Mouse (Mus musculus): ENCODE results near the gene Mucl3.

The Mucl3 gene

GRCm38 (mm10) chr17:35643609-35644236 lies at the start of gene Mucl3:
Gene Mucl3 (minus strand): TSS chr17:35643695.
- DNase-seq = no peak

- no peak for DNase-seq
Observed at GRCm38 (mm10) chr17:35692368-35692767, 48.9 kb upstream of the Mucl3 start.

DNA sequence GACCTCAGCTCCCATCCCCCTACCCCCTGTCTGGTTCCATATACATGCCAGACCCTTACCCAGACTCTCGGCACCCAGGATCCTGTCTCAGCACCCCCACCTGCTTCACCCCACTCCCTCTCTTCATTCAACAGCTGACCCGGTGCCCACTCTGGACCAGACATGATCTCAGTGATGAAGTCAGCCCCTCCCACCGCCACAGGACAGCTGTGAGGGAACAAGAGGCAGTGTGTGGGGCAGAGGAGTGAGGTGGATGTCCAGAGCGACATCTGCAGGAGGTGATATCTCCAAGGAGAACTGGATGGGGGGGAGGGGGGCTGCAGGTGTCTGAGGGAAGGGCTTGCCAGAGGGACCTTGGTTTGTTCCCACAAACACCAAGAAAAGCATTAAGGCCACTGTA lies 48.3 kb upstream of the Mucl3 start:
- DNase-seq = no peak

DNA sequence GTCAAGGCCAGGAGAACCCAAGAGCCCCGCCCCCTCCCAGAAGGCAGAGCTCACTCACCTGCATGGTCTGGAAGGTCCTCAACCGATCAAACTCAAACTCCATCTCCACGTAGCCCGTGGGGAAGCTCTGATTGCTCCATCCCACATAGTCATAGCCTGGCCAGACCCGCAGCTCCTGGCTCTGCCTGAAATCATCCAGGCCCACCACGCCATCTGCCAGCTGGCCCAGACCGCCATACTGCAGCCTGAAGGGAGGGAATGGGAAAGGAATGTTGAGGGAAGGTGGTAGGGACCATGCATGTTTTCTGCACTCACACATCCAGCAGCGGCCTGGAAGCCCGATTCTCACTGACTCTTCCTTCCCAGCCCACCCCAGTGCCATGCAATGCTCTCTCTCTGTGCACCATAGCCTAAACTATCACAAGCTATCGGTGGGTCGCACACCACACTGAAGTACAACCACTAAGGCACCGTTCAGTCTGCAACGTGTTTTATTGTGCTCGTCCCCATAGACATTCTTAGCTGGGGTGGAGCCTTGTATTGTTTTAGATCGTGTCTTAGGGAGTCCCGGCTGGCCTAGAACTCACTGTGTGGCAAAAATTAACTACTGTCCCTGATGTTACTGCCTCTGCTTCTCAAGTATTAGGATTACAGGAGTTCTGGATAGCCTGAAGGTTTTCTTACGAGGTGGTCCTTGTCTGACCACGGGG lies 46.6 kb upstream of the Mucl3 start:
- no peak for DNase-seq

- DNase-seq = no peak
Observed at GRCm38 (mm10) chr17:35688347-35689175, 45.1 kb upstream of the Mucl3 start.

DNA sequence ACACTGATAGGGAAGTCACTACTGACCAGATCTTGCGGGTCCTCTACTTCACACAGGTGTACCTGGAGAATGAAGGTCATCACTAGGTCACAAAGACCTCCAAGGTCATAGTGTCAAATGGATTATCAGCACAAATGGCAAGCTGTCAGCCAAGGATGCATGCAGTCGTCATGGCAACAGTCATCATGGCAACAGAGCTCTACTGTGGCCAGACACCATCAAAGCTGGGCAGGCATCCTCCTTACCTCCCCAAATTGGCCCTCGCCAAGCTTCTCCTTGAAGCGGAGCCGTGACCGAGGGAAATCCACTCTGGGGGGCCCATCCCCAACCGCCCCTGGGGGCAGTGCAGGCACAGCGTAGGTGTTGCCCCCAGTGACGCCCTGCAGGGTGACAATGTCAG lies 41.6 kb upstream of the Mucl3 start:
- DNase-seq = no peak

GRCm38 (mm10) chr17:35681986-35682385 lies 38.5 kb upstream of the Mucl3 start:
- DNase-seq = no peak

- DNase-seq = no peak
Observed at GRCm38 (mm10) chr17:35680591-35680990, 37.1 kb upstream of the Mucl3 start.

DNA sequence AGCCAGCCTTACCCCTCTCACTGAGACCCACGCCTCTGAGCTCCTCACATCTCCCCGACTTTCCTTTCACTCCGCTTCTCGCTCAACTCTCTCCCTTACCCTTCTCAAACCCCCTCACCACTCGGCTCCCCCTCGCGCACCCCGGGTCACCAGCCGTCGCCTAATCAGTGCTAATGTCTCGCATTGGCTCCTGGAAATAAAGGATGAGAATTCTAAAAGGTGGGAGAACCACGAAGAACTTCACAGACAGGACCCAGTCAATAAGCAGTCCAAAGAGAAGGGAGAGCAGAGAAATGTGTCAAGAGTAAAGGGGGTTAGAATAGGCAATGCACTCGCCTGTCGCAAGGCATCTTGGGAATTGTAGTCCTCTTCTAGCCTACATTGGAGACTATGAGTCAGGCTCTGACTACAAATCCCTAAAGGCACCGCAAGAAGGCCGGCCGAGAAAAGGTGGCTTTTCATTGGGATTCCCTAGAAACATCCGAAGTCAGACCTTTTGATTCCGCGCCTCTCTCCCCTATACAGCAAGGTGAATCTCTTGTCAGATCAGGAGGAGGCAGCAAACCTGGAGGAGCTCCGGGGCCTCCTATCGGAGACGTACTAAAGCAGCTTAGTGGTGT lies 30.0 kb upstream of the Mucl3 start, which contains the start of gene Gtf2h4:
TSS of gene Gtf2h4 (minus strand) at position 324 of the 620 bp plus-strand sequence.
- peak; percentile 87 to 95 for DNase-seq

GRCm38 (mm10) chr17:35672527-35672926 lies 29.0 kb upstream of the Mucl3 start:
- no peak for DNase-seq

DNA sequence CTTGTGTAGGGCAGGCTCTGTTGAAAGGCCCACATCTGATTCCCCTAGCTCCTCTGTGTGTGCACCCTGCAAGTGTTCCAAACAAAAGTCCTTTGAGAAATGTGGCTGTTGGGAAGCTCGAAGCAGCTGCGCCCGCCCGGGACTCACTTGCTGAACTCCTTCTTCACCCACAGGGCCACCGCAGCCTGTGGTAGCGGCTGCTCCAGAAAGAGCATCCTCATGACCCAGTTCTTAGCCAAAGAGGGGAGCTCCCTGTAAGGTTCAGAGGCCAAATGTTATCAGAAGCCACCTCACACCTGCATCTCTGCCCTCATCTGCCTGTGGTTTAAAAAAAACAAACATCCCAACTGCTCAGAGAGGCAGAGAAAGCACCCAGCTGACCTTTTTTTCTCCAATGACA lies 28.4 kb upstream of the Mucl3 start:
- DNase-seq = no peak

DNA sequence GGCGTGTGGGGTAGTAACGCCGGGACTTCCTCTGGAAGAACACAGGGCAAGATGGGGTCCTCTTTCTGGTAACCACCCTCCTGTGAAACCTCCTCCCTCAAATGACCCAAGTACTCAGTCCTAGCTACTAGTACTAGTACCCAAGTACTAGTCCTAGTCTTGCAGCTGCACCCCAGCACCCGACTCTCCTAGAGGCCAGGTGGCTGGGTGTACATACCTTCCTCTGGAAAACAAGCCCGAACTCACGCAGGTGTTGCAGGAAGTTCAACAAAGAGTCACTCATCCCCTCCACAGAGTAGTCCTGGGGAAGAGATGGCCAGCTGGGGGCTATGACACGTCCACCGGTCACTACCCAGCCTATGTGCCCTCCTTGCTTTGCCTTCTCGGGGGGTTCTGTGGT lies 26.2 kb upstream of the Mucl3 start:
- no peak for DNase-seq

GRCm38 (mm10) chr17:35667334-35668065 lies 24.0 kb upstream of the Mucl3 start, which contains the start of gene Vars2:
Gene Vars2 (minus strand): TSS chr17:35667592.
- peak; percentile 95 to 99 for DNase-seq

GRCm38 (mm10) chr17:35666851-35667256 lies 23.4 kb upstream of the Mucl3 start:
- peak in 1 of 2 experiments; percentile 34 for DNase-seq

DNA sequence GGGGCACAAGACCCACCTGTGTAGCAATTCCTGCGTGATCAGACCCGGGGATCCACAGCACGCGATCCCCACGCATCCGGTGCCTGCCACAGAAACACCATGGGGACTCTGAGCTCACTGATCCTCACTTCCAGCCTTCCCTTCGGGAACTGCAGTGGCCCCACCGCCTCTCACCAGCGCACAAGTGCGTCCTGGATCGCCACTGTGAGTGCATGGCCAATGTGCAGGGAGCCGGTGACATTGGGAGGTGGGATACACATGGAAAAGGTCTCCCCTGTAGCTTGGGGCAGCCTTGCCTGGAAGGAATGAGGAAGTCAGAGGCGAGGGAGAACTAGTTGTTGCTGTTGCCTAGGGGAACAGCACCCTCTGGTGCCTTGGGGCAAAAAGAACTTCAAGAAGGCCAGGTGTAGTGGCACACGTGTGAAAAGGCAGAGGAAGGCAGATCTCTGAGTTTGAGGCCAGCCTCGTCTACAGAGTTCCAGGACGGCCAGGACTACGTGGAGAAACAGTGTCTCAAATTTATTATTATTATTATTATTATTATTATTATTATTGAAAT lies 22.5 kb upstream of the Mucl3 start:
- DNase-seq = no peak

DNA sequence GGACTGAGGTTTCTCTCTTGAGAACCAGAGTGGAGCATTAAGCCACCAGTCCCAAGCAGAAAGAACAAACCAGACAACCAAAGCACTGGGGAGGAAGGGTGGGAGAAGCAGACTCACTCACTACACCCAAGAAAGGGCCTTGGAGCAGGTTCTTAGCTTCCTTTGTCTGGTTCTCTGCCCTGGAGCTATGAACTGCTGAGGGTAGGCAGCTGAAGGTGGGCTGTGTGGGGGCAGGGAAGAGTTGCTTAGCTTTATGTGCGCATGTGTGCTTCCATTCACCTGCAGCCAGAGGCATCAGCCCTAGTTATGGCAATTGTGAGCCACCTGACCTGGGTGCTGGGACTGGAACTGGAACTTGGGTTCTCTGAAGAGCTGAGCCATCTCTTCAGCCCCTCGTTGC lies 9.6 kb upstream of the Mucl3 start:
- no peak for DNase-seq

- no peak for DNase-seq
Observed at GRCm38 (mm10) chr17:35649429-35649828, 5.9 kb upstream of the Mucl3 start.

- no peak for DNase-seq
Observed at GRCm38 (mm10) chr17:35639352-35639751, 4.1 kb downstream of the Mucl3 start.

DNA sequence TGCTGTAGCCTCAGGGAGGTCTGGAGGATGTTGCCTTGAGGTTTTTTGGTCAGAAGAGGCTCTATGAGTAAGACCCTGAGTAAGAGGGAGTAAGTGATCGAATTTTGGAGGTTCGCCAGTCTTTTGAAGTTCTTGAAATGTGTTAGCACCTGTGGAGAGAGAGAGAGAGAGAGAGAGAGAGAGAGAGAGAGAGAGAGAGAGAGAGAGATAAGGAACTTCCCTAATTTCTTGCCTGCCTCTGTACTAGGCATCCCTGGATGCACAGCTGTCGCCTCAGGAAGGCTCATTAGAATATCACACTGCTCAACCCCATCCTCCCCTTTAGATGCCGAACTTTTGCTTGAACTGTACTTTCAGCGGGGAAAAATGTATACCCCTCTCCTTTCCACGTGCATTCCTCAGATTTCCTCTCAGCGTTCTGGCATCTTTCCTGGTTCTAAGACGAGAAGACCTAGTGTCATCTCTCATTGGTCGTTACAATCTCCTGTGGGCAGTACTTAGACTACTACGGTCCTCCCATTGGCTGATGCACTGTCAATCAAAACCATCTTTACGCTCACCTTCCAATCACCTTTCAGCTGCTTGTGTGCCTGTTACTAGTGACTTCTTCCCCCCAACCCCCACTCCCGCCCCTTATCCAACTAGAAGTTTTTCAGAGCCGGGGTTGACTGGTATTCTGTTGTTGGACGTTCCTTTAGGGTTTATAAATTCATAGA lies 4.9 kb downstream of the Mucl3 start:
- DNase-seq = peak; percentile 23 to 28

- DNase-seq = peak; percentile 44 to 65
Observed at GRCm38 (mm10) chr17:35636363-35636762, 7.1 kb downstream of the Mucl3 start.

GRCm38 (mm10) chr17:35635699-35636111 lies 7.8 kb downstream of the Mucl3 start:
- DNase-seq = peak; percentile 78 to 85
